Mouse (Mus musculus) hindbrain, embryonic 14.5 days (tissue): ENCODE data around the gene Golt1a. TPM values are rescaled to one million over a fixed set of nuclear protein-coding genes. Genes with fewer than 3 reads are reported as not detected.

Experiments used
- ATAC-seq: fragments of 200-750 bp; cut with Nextera tagmentation; 2 replicates; pipeline ENCODE4 v1.8.0; 2017; ENCODE audit warnings: moderate number of reproducible peaks, mild to moderate bottlenecking, moderate TSS enrichment, moderate library complexity; ENCODE audit not compliant: low FRiP score
- DNase-seq: peaks from one replicate; pipeline ENCODE4 v3.0.0-alpha.2; 2015; ENCODE audit warnings: low spot score
- H3K27ac ChIP-seq: fragments of 300-500 bp; sonication (generic); 2 replicates; pipeline ENCODE4 v1.5.1; 2014; ENCODE audit warnings: mild to moderate bottlenecking, moderate library complexity
- H3K27me3 ChIP-seq: fragments of 300-500 bp; sonication (generic); 2 replicates; pipeline ENCODE4 v1.6.1; 2014; ENCODE audit warnings: mild to moderate bottlenecking, low read length, mixed read lengths; ENCODE audit not compliant: control insufficient read depth, insufficient read depth
- H3K36me3 ChIP-seq: fragments of 300-500 bp; sonication (generic); replicated peaks from 2 replicates; pipeline ENCODE4 v1.6.1; 2014; ENCODE audit not compliant: control insufficient read depth, insufficient read depth
- H3K4me1 ChIP-seq: fragments of 300-500 bp; sonication (generic); replicated peaks from 2 replicates; pipeline ENCODE4 v1.6.1; 2014; ENCODE audit warnings: antibody characterized with exemption, low read length, mixed read lengths; ENCODE audit not compliant: control insufficient read depth, insufficient read depth
- H3K4me2 ChIP-seq: fragments of 300-500 bp; sonication (generic); replicated peaks from 2 replicates; pipeline ENCODE4 v1.6.1; 2014; ENCODE audit warnings: mild to moderate bottlenecking, moderate library complexity
- H3K4me3 ChIP-seq: fragments of 300-500 bp; sonication (generic); replicated peaks from 2 replicates; pipeline ENCODE4 v1.5.1; 2014; ENCODE audit warnings: mild to moderate bottlenecking, low read length
- H3K9ac ChIP-seq: fragments of 300-500 bp; sonication (generic); 2 replicates; pipeline ENCODE4 v1.6.1; 2014
- H3K9me3 ChIP-seq: fragments of 300-500 bp; sonication (generic); 2 replicates; pipeline ENCODE4 v1.6.1; 2016; ENCODE audit warnings: low read length; ENCODE audit not compliant: control insufficient read depth
- WGBS: fragments of 180-500 bp; shearing (Covaris S2); extraction: QIAGEN DNeasy Blood & Tissue Kit; methylation state at CpG from one replicate; pipeline ENCODE4 v1.1.7; 2014; 5-methylcytosine and 5-hydroxymethylcytosine counted together
- polyA plus RNA-seq: library from polyadenylated mRNA; unstranded; fragments of >200 nt; fragmentation: Nextera tagmentation; extraction: Ambion mirVana; gene quantifications from 2 replicates; pipeline ENCODE4 v1.2.1, GENCODE M21; 2014

The Golt1a gene
- polyA plus RNA-seq, 1 experiment from 2014 or later: not detected

GRCm38 (mm10) chr1:133364022-133364630 is 54.5 kb downstream of the Golt1a start:
- Histone ChIP-seq H3K4me1 (peaks cover 26% of the 10 kb centered on the region), H3K27me3 (peaks cover 15% of the 10 kb centered on the region), H3K4me3 (peak overlapping the region; percentile 76), H3K9me3 (no peaks in the 10 kb centered on the region), H3K27ac (peak overlapping the region; percentile 59), H3K36me3 (no peaks in the 10 kb centered on the region), H3K9ac (peak overlapping the region; percentile 81), H3K4me2 (peak overlapping the region; percentile 96)
- DNase-seq (no peak), ATAC-seq (0 out of 2 replicates have a peak, but pooled peaks have one; percentile 8)
- 2% methylated on average over 27 of the region's 27 CpGs for WGBS

- DNase-seq (no peak), ATAC-seq (no peak)
- Histone ChIP-seq H3K9me3 (no peaks in the 10 kb centered on the region), H3K4me1 (peaks cover 26% of the 10 kb centered on the region), H3K36me3 (no peaks in the 10 kb centered on the region), H3K4me3 (no peak overlapping the region), H3K27me3 (peaks cover 15% of the 10 kb centered on the region), H3K4me2 (peak overlapping the region; percentile 96; the same call in 1 of the 2 replicates), H3K9ac (no peak overlapping the region), H3K27ac (no peak overlapping the region)
- WGBS: 51% methylated on average over 2 of the region's 2 CpGs
These were observed 55.3 kb downstream of the Golt1a start for GRCm38 (mm10) chr1:133364890-133365289.

DNA sequence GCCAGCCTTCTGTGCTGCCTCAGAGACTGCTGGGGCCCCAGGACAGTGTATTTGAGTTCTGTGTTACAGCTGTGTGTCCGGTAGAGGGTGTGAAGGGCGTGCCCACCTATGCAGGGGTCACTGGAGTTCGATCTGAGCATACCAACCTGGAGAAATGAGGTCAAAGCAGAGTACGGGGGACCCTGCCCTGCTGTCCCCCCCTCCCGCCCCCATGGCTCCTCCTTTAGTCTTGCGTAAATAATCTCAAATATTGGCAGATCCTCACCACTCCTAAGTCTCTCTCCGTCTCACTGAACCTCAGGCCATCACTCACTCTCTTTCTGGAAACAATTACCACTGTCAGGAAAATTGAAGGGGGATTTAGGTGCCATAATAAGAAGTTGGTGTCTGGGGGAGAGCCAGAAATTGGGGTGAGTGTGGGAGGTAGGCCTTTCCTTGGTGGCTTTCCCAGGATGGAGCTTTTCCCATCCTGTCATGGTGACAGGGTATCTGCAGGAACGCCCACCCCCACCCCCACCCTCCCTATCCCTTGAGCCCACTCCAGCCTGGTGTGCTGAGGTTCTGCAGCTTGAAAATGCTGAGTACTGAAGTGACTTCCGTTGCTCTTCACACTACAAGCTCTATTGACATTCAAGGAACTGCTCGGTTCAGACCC is 57.5 kb downstream of the Golt1a start:
- WGBS: 49% methylated on average over 10 of the region's 10 CpGs
- no peak overlapping the region for H3K9ac ChIP-seq
- no peak overlapping the region; the same call in 1 of the 2 replicates for H3K27ac ChIP-seq
- H3K36me3 ChIP-seq: no peaks in the 10 kb centered on the region
- DNase-seq (no peak), ATAC-seq (no peak)
- H3K4me2 ChIP-seq: no peak overlapping the region
- H3K27me3 ChIP-seq: peaks cover 15% of the 10 kb centered on the region
- peaks cover 26% of the 10 kb centered on the region for H3K4me1 ChIP-seq
- no peaks in the 10 kb centered on the region for H3K9me3 ChIP-seq
- no peak overlapping the region for H3K4me3 ChIP-seq

DNA sequence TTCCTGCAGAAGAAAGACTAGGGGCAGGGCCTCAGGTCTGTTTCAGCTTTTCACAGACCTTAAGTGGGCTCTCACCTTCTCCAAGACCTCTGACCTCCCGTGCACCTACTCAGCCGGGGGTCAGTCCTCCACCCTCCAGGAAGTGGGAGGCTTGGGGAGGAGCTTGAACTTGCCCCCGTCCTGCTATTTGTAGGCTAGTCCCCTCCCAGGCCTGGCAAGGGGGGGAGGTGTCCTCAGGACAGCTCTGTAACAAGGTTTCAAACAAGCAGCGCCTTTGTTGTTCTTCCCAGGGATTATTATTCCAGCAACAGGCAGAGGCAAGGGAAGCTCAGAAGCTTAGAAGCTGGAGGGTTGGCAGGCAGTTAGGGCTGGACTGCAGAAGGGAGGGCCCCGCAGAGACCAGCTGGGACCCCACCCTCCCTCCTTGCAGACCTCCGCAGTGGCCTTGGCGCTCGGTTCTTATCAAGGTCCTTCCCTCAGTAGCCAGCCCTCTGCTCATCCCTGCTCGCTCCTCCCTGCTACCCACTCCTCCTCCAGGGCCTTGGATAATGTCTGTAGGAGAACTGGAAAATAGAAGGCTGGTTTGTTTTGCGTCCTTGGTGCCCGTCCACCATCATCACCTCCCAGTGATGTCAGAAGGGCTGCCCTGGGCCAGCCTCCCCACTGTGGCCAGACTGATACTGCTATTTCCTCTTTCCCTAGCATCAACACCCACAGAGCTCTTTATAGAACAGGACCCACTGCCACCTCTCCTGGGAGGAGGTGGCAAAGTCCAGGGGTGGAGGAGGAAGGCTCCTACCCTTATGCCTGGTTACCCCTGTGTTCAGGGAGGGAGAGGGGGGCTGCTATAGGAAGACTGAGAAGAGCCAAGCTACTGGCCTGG is 58.2 kb downstream of the Golt1a start:
- H3K4me3 ChIP-seq: no peak overlapping the region
- no peaks in the 10 kb centered on the region for H3K9me3 ChIP-seq
- 14% methylated on average over 11 of the region's 11 CpGs for WGBS
- H3K4me2 ChIP-seq: no peak overlapping the region
- DNase-seq (no peak), ATAC-seq (no peak)
- peaks cover 15% of the 10 kb centered on the region for H3K27me3 ChIP-seq
- H3K27ac ChIP-seq: no peak overlapping the region; the same call in 1 of the 2 replicates
- H3K9ac ChIP-seq: no peak overlapping the region
- H3K36me3 ChIP-seq: no peaks in the 10 kb centered on the region
- H3K4me1 ChIP-seq: peaks cover 26% of the 10 kb centered on the region

DNA sequence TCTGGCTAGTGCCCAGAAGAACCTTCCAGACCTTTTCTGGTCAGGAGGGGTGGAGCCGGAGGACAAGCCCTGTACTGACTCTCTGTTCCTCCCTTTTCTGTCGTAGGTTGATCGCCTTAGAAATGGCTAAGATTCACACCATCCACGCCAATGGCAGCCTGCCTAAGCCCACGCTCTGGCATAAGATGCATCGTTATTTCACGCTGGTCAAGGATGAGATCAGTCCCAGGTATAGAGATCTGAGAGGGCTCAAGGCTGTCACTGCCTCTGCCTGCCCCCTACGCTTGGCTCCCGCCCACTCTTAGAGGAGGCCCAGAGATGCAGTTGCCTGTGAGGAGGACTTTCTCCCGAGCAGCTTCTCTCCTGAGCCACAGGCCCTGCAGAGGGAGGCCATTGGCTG is 59.0 kb downstream of the Golt1a start:
- peaks cover 25% of the 10 kb centered on the region for H3K4me1 ChIP-seq
- WGBS: 61% methylated on average over 10 of the region's 10 CpGs
- no peaks in the 10 kb centered on the region for H3K9me3 ChIP-seq
- no peak overlapping the region for H3K4me3 ChIP-seq
- H3K36me3 ChIP-seq: no peaks in the 10 kb centered on the region
- no peak overlapping the region for H3K9ac ChIP-seq
- no peak overlapping the region for H3K4me2 ChIP-seq
- no peak overlapping the region for H3K27ac ChIP-seq
- H3K27me3 ChIP-seq: peaks cover 15% of the 10 kb centered on the region
- DNase-seq (no peak), ATAC-seq (no peak)

DNA sequence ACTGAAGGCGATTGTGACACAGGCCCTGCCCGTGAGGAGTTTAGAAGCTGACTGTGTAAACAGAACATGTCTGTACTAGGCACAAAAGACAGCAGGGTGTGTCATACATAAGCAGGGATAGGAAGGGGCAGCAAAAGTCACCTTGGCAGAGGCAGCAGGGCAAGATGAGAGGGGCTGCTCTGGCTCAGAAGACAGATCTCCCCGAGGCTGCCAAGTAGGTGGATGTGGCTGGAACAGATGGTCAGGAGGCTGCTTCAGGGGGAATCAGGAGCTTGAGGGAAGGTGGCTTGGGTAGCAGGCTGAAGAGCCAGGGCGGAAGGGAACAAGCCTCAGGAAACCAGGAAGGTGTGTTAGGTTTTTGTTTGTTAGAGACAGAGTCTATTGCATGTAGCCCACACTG is 60.8 kb downstream of the Golt1a start:
- H3K27ac ChIP-seq: no peak overlapping the region
- no peaks in the 10 kb centered on the region for H3K36me3 ChIP-seq

GRCm38 (mm10) chr1:133371431-133371830 is 61.8 kb downstream of the Golt1a start:
- H3K36me3 ChIP-seq: no peaks in the 10 kb centered on the region
- H3K27ac ChIP-seq: no peak overlapping the region
- no peak overlapping the region for H3K9ac ChIP-seq
- DNase-seq (no peak), ATAC-seq (no peak)
- no peak overlapping the region for H3K4me3 ChIP-seq
- 86% methylated on average over 6 of the region's 6 CpGs for WGBS
- H3K4me2 ChIP-seq: no peak overlapping the region
- no peaks in the 10 kb centered on the region for H3K9me3 ChIP-seq
- H3K4me1 ChIP-seq: peaks cover 15% of the 10 kb centered on the region; the same call in 1 of the 2 replicates
- no peaks in the 10 kb centered on the region for H3K27me3 ChIP-seq

More for the DNA sequence above, 60.8 kb downstream of the Golt1a start:
- ATAC-seq: no peak
- Histone ChIP-seq H3K4me2 (no peak overlapping the region), H3K27me3 (peaks cover 4% of the 10 kb centered on the region; the same call in 1 of the 2 replicates), H3K4me1 (peaks cover 15% of the 10 kb centered on the region; the same call in 1 of the 2 replicates), H3K9me3 (no peaks in the 10 kb centered on the region), H3K9ac (no peak overlapping the region), H3K4me3 (no peak overlapping the region)
- no peak for DNase-seq
- WGBS: 84% methylated on average over 4 of the region's 4 CpGs

DNA sequence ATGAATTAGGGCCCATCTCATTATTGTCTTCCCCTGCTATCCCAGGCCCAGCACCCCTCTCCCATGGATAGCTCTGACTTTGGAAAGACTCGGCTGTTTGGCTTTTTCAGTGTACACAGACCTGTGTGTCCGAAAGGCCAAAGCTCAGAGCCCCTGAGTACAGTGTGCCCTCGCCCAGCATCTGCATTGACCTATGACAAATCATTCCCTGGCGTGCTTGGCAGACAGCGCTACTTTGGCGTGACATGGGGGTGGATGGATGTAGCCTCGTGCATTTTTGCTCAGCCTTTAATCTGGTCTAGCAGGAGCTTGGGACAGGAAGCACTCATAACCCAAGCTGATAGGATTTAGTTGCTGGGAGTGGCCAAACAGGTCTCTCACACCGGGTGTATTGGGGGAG is 62.5 kb downstream of the Golt1a start:
- Histone ChIP-seq H3K36me3 (no peaks in the 10 kb centered on the region), H3K9ac (no peak overlapping the region), H3K27ac (no peak overlapping the region), H3K4me2 (no peak overlapping the region), H3K4me3 (no peak overlapping the region), H3K4me1 (peaks cover 14% of the 10 kb centered on the region; the same call in 1 of the 2 replicates), H3K9me3 (no peaks in the 10 kb centered on the region), H3K27me3 (no peaks in the 10 kb centered on the region)
- ATAC-seq: no peak
- WGBS: 75% methylated on average over 8 of the region's 8 CpGs
- no peak for DNase-seq
